Mouse (Mus musculus) heart, postnatal 0 days (tissue): ENCODE measurements around the gene Adora1.

Source experiments
- CTCF ChIP-seq: IDR thresholded peaks from 2 replicates; pipeline ENCODE4 v1.5.1; 2016; ENCODE audit warnings: antibody characterized with exemption, control low read depth, low read depth
- EP300 ChIP-seq: IDR thresholded peaks from 2 replicates; pipeline ENCODE4 v1.6.1; 2016; ENCODE audit warnings: antibody characterized with exemption, low read depth

DNA sequence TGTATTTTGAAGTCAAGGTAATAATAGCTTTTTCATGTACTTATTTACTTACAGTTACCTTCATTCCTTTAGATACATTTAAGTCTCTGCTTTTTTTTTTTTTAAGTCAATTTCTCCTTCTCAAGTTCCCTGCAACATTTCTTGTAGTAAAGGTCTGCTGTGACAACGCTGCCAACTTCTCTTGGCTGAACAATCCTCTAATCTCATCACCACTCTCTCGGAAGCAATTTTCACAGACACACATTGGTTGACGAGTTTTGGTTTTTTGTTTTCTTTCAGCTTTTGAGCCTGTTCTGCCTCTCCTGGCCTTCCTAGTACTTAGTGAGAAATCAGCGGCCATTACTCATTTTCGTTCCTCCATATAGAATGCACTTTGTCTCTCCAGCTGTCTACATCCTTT, 44.9 kb upstream of the Adora1 start:
- TF ChIP-seq CTCF (no peak), EP300 (no peak)
